Mouse (Mus musculus) Patski (cell line): ENCODE data around the gene Atg16l1. TPM values are rescaled to one million over a fixed set of nuclear protein-coding genes. Genes with fewer than 3 reads are reported as not detected.

Experiments
- ATAC-seq: fragments of 100-300 bp; one replicate; pipeline ENCODE4 v1.8.0; 2021
- CTCF ChIA-PET: fragments of 350-600 bp; sonication (Branson Sonifier 250); formaldehyde crosslinking; loops from one replicate; lab custom pipeline; 2022; ENCODE audit warnings: inconsistent platforms; lab: Charles Lee
- POLR2A ChIA-PET: fragments of 350-600 bp; sonication (Branson Sonifier 250); formaldehyde crosslinking; loops from one replicate; lab custom pipeline; 2022; ENCODE audit warnings: antibody characterized with exemption, inconsistent platforms; lab: Charles Lee
- DNase-seq: peaks from one replicate; pipeline ENCODE4 v3.0.0-alpha.2; 2011; ENCODE audit warnings: low read depth, low spot score
- H3K27me3 ChIP-seq: fragments of 371-371 bp; one replicate; pipeline ENCODE4 v1.5.1; 2021
- CTCF ChIP-seq: fragments of 100-300 bp; IDR thresholded peaks from one replicate; pipeline ENCODE4 v1.5.1; 2021
- in situ Hi-C: fragments of 300-500 bp; cut with MboI; formaldehyde crosslinking; loops from 3 replicates; pipeline ENCODE4 v1.11.1; 2018; ENCODE audit warnings: low pct_unique_long_range_greater_than_20kb, mixed read lengths
- polyA plus RNA-seq: library from polyadenylated mRNA; unstranded; gene quantifications from one replicate; pipeline ENCODE4 v1.2.3, GENCODE M21; 2021

Atg16l1 gene
- polyA plus RNA-seq, 1 experiment from 2014 or later: 39.7 TPM

DNA sequence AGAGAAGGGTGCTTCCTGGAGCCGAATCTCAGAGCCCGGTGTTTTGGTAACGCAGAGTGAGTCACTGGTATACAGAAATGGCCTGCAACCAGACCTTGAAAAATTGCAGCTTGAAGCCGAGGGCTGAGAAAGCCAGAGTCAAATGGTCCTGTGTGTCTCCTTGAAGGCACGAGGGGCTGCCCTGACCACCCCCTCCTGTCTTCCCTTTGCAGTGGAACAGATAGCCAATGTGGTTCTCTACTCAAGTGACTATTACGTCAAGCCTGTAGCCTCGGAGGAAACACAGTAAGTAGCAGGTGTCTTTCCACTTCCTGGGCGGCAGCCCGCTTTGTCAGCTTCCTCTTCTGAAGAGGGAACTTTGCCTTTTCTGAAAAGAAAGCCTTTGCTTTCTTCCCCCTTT is 72.5 kb downstream of the Atg16l1 start:
- ATAC-seq (no peak), DNase-seq (no peak)
- ChIA-PET CTCF (no interaction called here), POLR2A (interaction anchor here (0.6 kb wide), 1 partner anchor 29 kb away, joined by 3 read pairs; no protein-coding TSS in a partner anchor)
- no peak for TF ChIP-seq CTCF
- in situ Hi-C loops: loop anchor here (5.0 to 25.0 kb wide), 2 partner anchors 99 to 459 kb away; partner anchors contain the start of genes Hjurp and Trpm8
- H3K27me3 ChIP-seq: no peaks in the 10 kb centered on the region

DNA sequence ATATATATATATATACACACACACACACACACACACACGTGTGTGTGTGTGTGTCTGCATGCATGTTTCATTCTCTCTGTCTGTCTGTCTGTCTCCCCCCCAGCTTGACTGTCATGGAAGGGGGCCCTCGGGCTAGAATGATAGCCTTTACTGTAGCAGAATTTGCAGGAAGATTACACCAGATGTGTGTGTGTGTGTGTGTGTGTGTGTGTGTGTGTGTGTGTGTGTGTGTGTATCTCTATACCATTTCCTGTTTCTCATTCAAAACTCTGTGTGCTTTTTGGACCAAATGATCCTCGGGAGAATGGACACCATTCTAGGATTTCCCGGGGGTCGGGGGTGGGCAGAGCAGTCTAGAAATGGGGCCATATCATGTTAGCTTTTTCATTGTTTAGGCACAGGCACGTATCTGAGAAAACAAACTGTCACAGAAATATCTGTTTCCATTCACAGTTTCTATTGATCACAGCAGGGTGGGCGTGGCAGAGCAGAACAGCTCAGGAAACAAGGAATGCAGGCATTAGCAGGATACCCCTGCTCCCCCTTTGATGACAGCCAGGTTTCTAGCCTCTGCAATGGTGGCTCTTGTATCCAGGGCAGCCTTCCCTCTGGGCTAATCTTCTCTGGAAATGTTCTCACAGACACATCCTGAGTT is 73.4 kb downstream of the Atg16l1 start:
- ATAC-seq: no peak
- in situ Hi-C loops: loop anchor here (5.0 to 25.0 kb wide), 2 partner anchors 98 to 458 kb away; partner anchors contain the start of genes Hjurp and Trpm8
- no peak for DNase-seq
- POLR2A ChIA-PET: no interaction called here
- no peak for TF ChIP-seq CTCF
- CTCF ChIA-PET: no interaction called here
- H3K27me3 ChIP-seq: no peaks in the 10 kb centered on the region

DNA sequence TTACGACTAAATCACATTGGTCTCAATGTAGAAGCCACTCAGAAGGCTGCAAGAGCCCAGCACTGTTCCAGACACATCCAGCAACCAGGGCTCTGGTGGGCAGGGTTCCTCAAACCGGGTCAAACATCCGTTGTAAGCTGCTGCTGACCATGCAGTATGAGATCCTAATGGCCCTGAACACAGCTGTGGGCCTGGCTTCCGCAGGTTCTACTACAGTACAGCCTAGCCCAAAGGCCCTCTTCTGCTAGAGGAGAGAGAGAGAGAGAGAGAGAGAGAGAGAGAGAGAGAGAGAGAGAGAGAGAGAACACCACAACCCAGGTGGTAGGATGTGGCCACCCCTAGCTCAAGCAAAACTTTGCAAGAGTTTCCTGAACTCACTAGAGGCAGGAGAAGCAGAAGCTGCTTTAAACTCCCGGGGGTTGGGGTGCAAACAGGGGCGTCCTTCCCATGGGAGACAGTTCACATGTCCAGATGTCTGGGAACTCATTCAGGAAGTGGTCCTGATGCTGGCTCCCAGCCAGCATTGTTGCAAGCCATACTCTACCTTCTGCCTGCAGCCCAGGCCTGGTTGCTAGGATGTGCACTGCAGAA is 74.0 kb downstream of the Atg16l1 start:
- POLR2A ChIA-PET: no interaction called here
- H3K27me3 ChIP-seq: no peaks in the 10 kb centered on the region

DNA sequence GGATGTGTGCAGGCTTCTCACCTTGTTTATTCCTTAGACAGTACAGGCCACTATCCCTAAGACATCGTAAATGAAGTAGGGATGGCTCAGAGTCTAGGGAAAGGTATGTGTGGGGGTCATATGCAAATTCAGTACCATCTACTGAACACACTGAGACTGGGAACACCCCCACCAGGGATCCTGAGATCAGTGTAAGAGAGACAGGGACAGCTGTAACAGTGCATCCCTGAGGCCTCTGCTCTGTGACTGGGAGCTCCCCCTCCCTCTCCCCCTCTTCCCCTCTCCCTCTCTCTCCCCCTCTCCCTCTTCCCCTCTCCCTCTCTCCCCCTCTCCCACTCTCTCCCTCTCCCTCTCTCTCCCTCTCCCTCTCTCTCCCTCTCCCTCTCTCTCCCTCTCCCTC is 80.8 kb downstream of the Atg16l1 start:
- ChIA-PET POLR2A (no interaction called here), CTCF (no interaction called here)
- ATAC-seq (no peak), DNase-seq (no peak)
- no peaks in the 10 kb centered on the region for H3K27me3 ChIP-seq
- in situ Hi-C loops: loop anchor here (25.0 kb wide), 1 partner anchor 451 kb away; the partner anchor contains the start of genes Hjurp and Trpm8
- TF ChIP-seq CTCF: no peak

More for the DNA sequence above, 74.0 kb downstream of the Atg16l1 start:
- no peak for ATAC-seq
- CTCF ChIA-PET: no interaction called here
- in situ Hi-C loops: loop anchor here (5.0 to 25.0 kb wide), 2 partner anchors 98 to 458 kb away; partner anchors contain the start of genes Hjurp and Trpm8
- TF ChIP-seq CTCF: no peak
- no peak for DNase-seq

DNA sequence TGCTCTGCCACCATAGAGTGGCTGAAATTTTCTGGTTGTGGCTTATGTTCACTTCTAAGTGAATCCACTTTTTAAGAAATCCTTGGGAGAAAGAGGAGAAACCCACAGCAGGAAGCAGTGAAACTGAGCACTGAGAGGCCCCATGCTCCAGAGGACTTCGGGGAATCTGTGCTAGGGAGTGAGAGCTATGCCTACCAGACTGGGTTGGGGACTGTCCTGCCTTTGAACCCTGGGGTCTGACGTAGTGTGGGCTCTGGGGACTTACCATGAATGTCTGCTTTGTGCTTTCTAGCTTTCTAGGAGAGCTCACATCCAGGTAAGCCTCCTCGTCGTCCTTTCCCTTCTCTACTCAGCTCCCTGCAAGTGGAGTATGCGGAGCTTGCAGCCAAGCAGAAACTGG is 81.3 kb downstream of the Atg16l1 start:
- in situ Hi-C loops: loop anchor here (25.0 kb wide), 1 partner anchor 450 kb away; the partner anchor contains the start of genes Hjurp and Trpm8
- POLR2A ChIA-PET: no interaction called here
- ATAC-seq (no peak), DNase-seq (no peak)
- CTCF ChIA-PET: interaction anchor here (1.0 kb wide), 1 partner anchor 10 kb away, joined by 3 read pairs; no protein-coding TSS in a partner anchor
- no peak for TF ChIP-seq CTCF
- no peaks in the 10 kb centered on the region for H3K27me3 ChIP-seq

DNA sequence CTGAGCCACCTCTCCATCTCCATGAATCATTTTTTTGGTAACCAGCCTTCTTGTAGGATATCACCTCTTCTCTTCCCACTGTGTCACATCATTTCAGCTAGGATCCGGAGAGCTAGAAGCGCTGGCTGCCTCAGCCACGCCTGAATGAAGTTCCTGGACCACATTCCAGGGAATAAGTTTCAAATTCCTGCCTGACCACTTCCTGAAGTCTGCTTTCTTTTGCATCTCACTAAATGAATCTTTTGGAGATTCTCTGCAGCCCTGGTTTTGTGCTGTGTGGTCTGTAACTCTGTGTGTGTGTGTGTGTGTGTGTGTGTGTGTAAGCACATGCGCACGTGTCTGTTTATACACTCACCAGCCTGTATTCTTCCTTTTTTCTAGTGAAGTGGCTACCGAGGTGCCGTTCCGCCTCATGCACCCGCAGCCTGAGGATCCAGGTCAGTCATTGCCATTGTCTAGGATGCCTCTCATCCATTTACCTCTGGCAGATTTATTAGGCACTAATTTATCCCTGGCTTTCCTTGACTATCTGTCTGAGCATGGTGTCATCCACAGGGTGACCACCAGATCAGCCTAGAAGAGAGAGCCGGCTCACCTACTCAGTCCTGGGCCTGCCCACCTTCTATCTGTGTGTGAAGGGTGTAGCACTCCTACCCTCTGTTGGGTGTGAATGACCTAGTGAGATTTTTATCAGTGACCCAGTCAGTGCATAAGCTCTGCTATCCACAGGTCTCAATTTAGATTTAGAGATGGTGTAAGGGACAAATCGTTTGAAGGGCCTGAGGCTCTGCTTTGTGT is 84.9 kb downstream of the Atg16l1 start:
- CTCF ChIA-PET: interaction anchor here (1.0 kb wide), 1 partner anchor 82 kb away, joined by 3 read pairs; no protein-coding TSS in a partner anchor
- ATAC-seq: peak; percentile 71
- POLR2A ChIA-PET: no interaction called here
- in situ Hi-C loops: loop anchor here (25.0 kb wide), 1 partner anchor 447 kb away; the partner anchor contains the start of genes Hjurp and Trpm8
- no peak for DNase-seq
- H3K27me3 ChIP-seq: no peaks in the 10 kb centered on the region
- TF ChIP-seq CTCF: no peak

Other genes starting within 250 kb of the Atg16l1 start
- 1.1 TPM for gene Neu2, start 246.0 kb upstream of the Atg16l1 start, polyA plus RNA-seq
- gene Ngef, start 182.0 kb upstream of the Atg16l1 start, polyA plus RNA-seq: 8.6 TPM
- gene Inpp5d, start 135.6 kb upstream of the Atg16l1 start, polyA plus RNA-seq: 0.30 TPM
- gene Sag, start 47.8 kb downstream of the Atg16l1 start, polyA plus RNA-seq: 0.19 TPM
- gene Dgkd, start 97.4 kb downstream of the Atg16l1 start, polyA plus RNA-seq: 47.6 TPM